Mouse (Mus musculus) urinary bladder, postnatal 4 days (tissue): ENCODE measurements around the gene Fgfr2.

ENCODE experiments used
- DNase-seq, 2 experiments: peaks; one replicate each; pipeline ENCODE4 v3.0.0; 2021 to 2022; ENCODE audit warnings: low spot score in 2 of 2

Fgfr2 gene

GRCm38 (mm10) chr7:130768151-130768550 is 2355.0 kb downstream of the Fgfr2 start:
- DNase-seq, result no peak

GRCm38 (mm10) chr7:130766411-130767170 is 2356.6 kb downstream of the Fgfr2 start:
- DNase-seq, result no peak

GRCm38 (mm10) chr7:130764160-130764559 is 2359.0 kb downstream of the Fgfr2 start:
- no peak for DNase-seq

GRCm38 (mm10) chr7:130762071-130762897 is 2360.9 kb downstream of the Fgfr2 start:
- DNase-seq, result peak; percentile 45 to 70

GRCm38 (mm10) chr7:130757326-130757865 is 2365.8 kb downstream of the Fgfr2 start:
- no peak for DNase-seq

GRCm38 (mm10) chr7:130756343-130756835 is 2366.8 kb downstream of the Fgfr2 start:
- no peak for DNase-seq

GRCm38 (mm10) chr7:130754790-130755189 is 2368.4 kb downstream of the Fgfr2 start:
- no peak for DNase-seq

GRCm38 (mm10) chr7:130751678-130752077 is 2371.5 kb downstream of the Fgfr2 start:
- DNase-seq, result no peak

GRCm38 (mm10) chr7:130750752-130751490 is 2372.2 kb downstream of the Fgfr2 start:
- no peak for DNase-seq

GRCm38 (mm10) chr7:130749165-130749564 is 2374.0 kb downstream of the Fgfr2 start:
- no peak for DNase-seq

- DNase-seq, result no peak
Measured at GRCm38 (mm10) chr7:130743239-130744025, 2379.7 kb downstream of the Fgfr2 start.

GRCm38 (mm10) chr7:130741099-130741498 is 2382.1 kb downstream of the Fgfr2 start:
- no peak for DNase-seq

GRCm38 (mm10) chr7:130734195-130734787 is 2388.9 kb downstream of the Fgfr2 start:
- no peak for DNase-seq

GRCm38 (mm10) chr7:130733423-130733822 is 2389.7 kb downstream of the Fgfr2 start:
- no peak for DNase-seq

GRCm38 (mm10) chr7:130732908-130733307 is 2390.2 kb downstream of the Fgfr2 start:
- no peak for DNase-seq

GRCm38 (mm10) chr7:130731792-130732191 is 2391.4 kb downstream of the Fgfr2 start:
- DNase-seq, result no peak

- DNase-seq, result no peak
Measured at GRCm38 (mm10) chr7:130727560-130727959, 2395.6 kb downstream of the Fgfr2 start.

- DNase-seq, result no peak
Measured at GRCm38 (mm10) chr7:130726724-130727422, 2396.3 kb downstream of the Fgfr2 start.

- no peak for DNase-seq
Measured at GRCm38 (mm10) chr7:130726185-130726584, 2397.0 kb downstream of the Fgfr2 start.
